Mouse (Mus musculus) midbrain, postnatal 0 days (tissue): Measurements from ENCODE around the gene Cacna1c. TPM values are rescaled to one million over a fixed set of nuclear protein-coding genes. Genes with fewer than 3 reads are reported as not detected.

Experiments used
- ATAC-seq: fragments of 200-750 bp; cut with Nextera tagmentation; 2 replicates; pipeline ENCODE4 v1.8.0; 2017; ENCODE audit warnings: moderate number of reproducible peaks, mild to moderate bottlenecking, moderate TSS enrichment, moderate library complexity; ENCODE audit not compliant: low FRiP score
- DNase-seq: peaks from one replicate; pipeline ENCODE4 v3.0.0-alpha.2; 2015; ENCODE audit warnings: low spot score
- H3K27ac ChIP-seq: fragments of 300-500 bp; sonication (generic); 2 replicates; pipeline ENCODE4 v1.5.1; 2014; ENCODE audit warnings: low read depth, mild to moderate bottlenecking, low read length, mixed read lengths
- H3K27me3 ChIP-seq: fragments of 300-500 bp; sonication (generic); 2 replicates; pipeline ENCODE4 v1.6.1; 2014; ENCODE audit warnings: low read length, control low read depth, mixed read lengths; ENCODE audit not compliant: insufficient read depth
- H3K36me3 ChIP-seq: fragments of 300-500 bp; sonication (generic); 2 replicates; pipeline ENCODE4 v1.6.1; 2014; ENCODE audit warnings: low read length, control low read depth, mixed read lengths; ENCODE audit not compliant: insufficient read depth
- H3K4me1 ChIP-seq: fragments of 300-500 bp; sonication (generic); 2 replicates; pipeline ENCODE4 v1.6.1; 2014; ENCODE audit warnings: mild to moderate bottlenecking, control low read depth, antibody characterized with exemption, low read length, mixed read lengths; ENCODE audit not compliant: insufficient read depth
- H3K4me2 ChIP-seq: fragments of 300-500 bp; sonication (generic); 2 replicates; pipeline ENCODE4 v1.6.1; 2014; ENCODE audit warnings: low read depth, mild to moderate bottlenecking, low read length, mixed read lengths; ENCODE audit not compliant: poor library complexity, severe bottlenecking
- H3K4me3 ChIP-seq: fragments of 300-500 bp; sonication (generic); 2 replicates; pipeline ENCODE4 v1.5.1; 2014; ENCODE audit warnings: low read depth, mild to moderate bottlenecking, low read length, moderate library complexity
- H3K9ac ChIP-seq: fragments of 300-500 bp; sonication (generic); replicated peaks from 2 replicates; pipeline ENCODE4 v1.6.1; 2014; ENCODE audit warnings: mild to moderate bottlenecking, low read length, moderate library complexity, mixed read lengths; ENCODE audit not compliant: poor library complexity, severe bottlenecking
- H3K9me3 ChIP-seq: fragments of 300-500 bp; sonication (generic); 2 replicates; pipeline ENCODE4 v1.6.1; 2016; ENCODE audit warnings: low read length, control low read depth
- CTCF ChIP-seq: IDR thresholded peaks from 2 replicates; pipeline ENCODE4 v1.5.1; 2016; ENCODE audit warnings: antibody characterized with exemption, mild to moderate bottlenecking
- WGBS: fragments of 180-500 bp; shearing (Covaris S2); extraction: QIAGEN DNeasy Blood & Tissue Kit; methylation state at CpG from one replicate; pipeline ENCODE4 v1.1.7; 2014; 5-methylcytosine and 5-hydroxymethylcytosine counted together
- polyA plus RNA-seq: library from polyadenylated mRNA; unstranded; fragments of >200 nt; fragmentation: Nextera tagmentation; extraction: Ambion mirVana; gene quantifications from 2 replicates; pipeline ENCODE4 v1.2.1, GENCODE M21; 2015
- total RNA-seq: library from RNA; depleted of rRNA; stranded (reverse); fragments of >200 nt; gene quantifications from 2 replicates; pipeline ENCODE4 v1.2.3, GENCODE M21; 2014

Gene Cacna1c
- total and polyA plus RNA-seq, 2 experiments from 2014 or later: 4.9 to 33.9 TPM

DNA sequence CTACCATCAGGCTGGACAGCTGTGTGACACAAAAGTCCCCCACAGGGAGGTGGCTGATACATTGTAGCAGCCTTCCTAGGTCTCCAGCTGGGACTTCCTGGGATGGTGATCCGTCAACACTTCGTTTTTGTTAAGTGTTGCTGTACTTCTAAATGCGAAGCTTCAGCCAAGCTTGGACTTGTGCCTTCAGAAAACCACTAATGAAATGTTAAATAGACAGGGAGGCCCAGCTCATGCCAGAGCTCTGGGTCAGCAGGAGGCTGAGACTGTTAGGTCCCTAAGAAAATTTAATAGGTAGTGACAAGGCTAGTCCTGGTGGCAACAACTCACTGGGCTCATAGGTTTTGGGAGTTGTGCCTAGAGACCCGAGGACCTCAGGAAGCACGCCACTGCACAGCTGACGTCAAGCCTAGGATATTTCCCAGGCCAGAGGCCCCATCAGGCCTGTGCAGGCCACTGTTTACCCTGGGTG lies 370.8 kb downstream of the Cacna1c start:
- no peaks in the 10 kb centered on the region for H3K9me3 ChIP-seq
- no peak overlapping the region for H3K9ac ChIP-seq
- H3K4me3 ChIP-seq: no peak overlapping the region
- H3K4me1 ChIP-seq: peaks cover 6% of the 10 kb centered on the region; the same call in 1 of the 2 replicates
- H3K27me3 ChIP-seq: no peaks in the 10 kb centered on the region
- no peak for TF ChIP-seq CTCF
- no peak overlapping the region for H3K27ac ChIP-seq
- DNase-seq (no peak), ATAC-seq (no peak)
- no peak overlapping the region for H3K4me2 ChIP-seq
- WGBS: 65% methylated on average over 6 of the region's 6 CpGs
- H3K36me3 ChIP-seq: no peaks in the 10 kb centered on the region

DNA sequence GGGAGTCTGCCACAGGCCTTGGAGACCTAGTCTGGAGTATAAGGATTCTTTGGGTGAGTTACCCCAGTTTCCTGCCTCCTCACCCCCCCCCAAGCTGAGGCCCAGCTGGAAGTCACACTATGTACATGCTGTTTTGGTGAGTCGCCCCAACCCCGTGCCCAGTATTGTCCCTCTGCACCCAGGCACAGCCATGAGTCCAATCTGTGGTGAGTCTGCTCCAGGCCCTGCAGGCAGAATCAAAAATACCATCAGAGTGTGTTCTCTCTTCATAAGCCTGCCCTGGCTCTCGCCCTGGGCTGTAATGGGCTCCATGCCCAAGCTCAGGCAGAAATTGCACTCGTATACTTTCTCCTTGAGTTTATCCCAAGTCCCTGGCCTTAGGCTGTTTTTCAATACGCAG lies 374.7 kb downstream of the Cacna1c start:
- DNase-seq: no peak
- Histone ChIP-seq H3K36me3 (no peaks in the 10 kb centered on the region), H3K4me1 (no peaks in the 10 kb centered on the region), H3K4me2 (no peak overlapping the region), H3K4me3 (no peak overlapping the region), H3K9me3 (no peaks in the 10 kb centered on the region), H3K27me3 (no peaks in the 10 kb centered on the region), H3K27ac (no peak overlapping the region), H3K9ac (no peak overlapping the region)
- no peak for TF ChIP-seq CTCF
- WGBS: 82% methylated on average over 5 of the region's 5 CpGs
- no peak for ATAC-seq

DNA sequence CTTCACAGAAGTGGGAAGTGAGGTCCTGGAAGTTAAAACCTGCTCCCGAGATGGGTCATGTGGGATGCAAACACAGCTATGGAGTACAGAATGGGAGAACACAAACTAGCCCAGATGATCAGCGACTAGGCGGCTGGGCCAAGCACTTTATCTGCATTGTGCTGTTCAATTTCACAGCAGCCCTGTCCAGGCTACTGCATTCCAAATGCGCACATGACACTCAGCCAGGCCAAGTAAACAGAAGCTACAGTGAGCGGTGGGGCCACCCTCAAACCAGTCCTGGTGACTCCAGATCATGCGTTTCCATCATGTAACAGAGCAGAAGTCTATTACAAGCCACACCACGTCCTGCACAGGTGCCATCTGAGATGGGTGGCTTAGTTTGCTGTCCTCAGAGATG lies 376.6 kb downstream of the Cacna1c start:
- Histone ChIP-seq H3K36me3 (no peaks in the 10 kb centered on the region), H3K27ac (no peak overlapping the region), H3K4me3 (no peak overlapping the region), H3K4me1 (no peaks in the 10 kb centered on the region), H3K27me3 (no peaks in the 10 kb centered on the region), H3K9me3 (no peaks in the 10 kb centered on the region), H3K9ac (no peak overlapping the region), H3K4me2 (no peak overlapping the region)
- 77% methylated on average over 7 of the region's 7 CpGs for WGBS
- DNase-seq (no peak), ATAC-seq (no peak)
- TF ChIP-seq CTCF: no peak

DNA sequence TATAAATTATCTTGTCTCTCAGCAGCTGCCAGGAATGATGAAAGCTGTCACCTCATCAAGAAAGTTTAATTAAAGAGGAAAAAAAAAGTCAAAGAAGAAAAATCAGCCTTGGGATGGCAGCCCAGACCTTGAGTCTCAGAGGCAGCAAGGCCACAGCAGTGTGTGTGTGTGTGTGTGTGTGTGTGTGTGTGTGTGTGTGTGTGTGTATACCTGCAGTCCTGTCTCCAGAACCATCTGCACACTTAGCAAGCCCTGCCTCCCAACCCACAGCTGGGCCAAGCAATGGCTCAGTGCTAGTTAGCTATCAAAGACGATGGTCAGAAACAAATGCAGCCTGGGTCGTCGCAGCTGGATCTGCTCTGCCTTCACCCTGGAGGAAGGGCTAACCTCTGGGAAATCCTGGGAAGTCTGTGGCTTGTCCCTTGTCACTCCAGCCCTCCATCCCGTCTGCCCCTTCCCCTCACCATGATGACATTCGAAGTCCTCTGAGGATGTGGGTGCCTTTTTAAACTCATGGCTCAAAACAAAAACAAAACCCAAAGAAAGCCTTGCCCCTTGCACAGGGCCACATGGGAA lies 378.2 kb downstream of the Cacna1c start:
- no peaks in the 10 kb centered on the region for H3K27me3 ChIP-seq
- H3K4me1 ChIP-seq: no peaks in the 10 kb centered on the region
- no peak for ATAC-seq
- H3K9me3 ChIP-seq: no peaks in the 10 kb centered on the region
- no peak for DNase-seq
- no peak overlapping the region for H3K27ac ChIP-seq
- no peak overlapping the region for H3K9ac ChIP-seq
- H3K36me3 ChIP-seq: no peaks in the 10 kb centered on the region
- WGBS: 81% methylated on average over 5 of the region's 5 CpGs
- no peak for TF ChIP-seq CTCF
- no peak overlapping the region for H3K4me3 ChIP-seq
- H3K4me2 ChIP-seq: no peak overlapping the region

DNA sequence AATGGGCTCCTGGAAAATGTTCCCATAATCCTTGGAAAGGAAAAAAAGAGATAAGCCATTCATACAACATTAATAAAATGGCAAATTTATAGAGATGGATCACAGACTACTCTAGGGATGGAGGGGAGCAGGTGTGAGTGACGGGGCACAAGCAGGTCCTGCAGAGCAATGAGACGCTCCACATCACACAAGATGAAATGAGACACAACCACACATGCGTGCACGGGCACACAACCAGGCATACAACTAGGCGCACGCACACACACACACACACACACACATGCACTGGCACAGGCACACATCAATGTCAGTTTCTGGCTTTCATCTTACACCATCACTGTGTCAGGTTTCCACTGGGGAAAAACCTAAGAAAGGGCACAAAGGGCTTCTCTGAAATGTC lies 380.0 kb downstream of the Cacna1c start:
- Histone ChIP-seq H3K4me1 (no peaks in the 10 kb centered on the region), H3K4me2 (no peak overlapping the region), H3K9ac (no peak overlapping the region), H3K27me3 (no peaks in the 10 kb centered on the region), H3K27ac (no peak overlapping the region), H3K36me3 (no peaks in the 10 kb centered on the region), H3K9me3 (no peaks in the 10 kb centered on the region), H3K4me3 (no peak overlapping the region)
- 81% methylated on average over 6 of the region's 6 CpGs for WGBS
- no peak for TF ChIP-seq CTCF
- ATAC-seq (no peak), DNase-seq (peak; percentile 36)

DNA sequence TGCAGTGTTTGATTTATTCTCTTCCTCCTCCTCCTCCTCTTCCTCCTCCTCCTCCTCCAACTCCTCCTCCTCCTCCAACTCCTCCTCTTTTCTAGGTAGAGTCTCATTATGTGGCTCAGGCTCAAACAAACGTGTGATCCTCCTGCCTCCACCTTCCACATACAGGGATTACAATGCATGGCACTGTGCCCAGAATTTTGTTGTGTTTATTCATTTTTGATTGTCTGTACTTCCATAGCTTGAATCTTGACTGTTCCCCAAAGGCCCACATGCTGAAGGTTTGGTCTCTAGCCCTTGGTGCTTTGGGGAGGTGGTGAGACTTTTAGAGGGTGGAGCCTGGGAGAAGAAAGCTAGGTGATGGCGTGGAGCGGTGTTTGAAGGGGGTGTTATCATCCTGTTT lies 383.7 kb downstream of the Cacna1c start:
- H3K9ac ChIP-seq: no peak overlapping the region
- WGBS: 77% methylated on average over 3 of the region's 3 CpGs
- ATAC-seq (no peak), DNase-seq (no peak)
- H3K4me1 ChIP-seq: no peaks in the 10 kb centered on the region; the same call in 1 of the 2 replicates
- no peak overlapping the region for H3K4me2 ChIP-seq
- no peaks in the 10 kb centered on the region for H3K27me3 ChIP-seq
- H3K9me3 ChIP-seq: no peaks in the 10 kb centered on the region
- H3K27ac ChIP-seq: no peak overlapping the region
- H3K36me3 ChIP-seq: no peaks in the 10 kb centered on the region
- no peak for TF ChIP-seq CTCF
- H3K4me3 ChIP-seq: no peak overlapping the region
